Mouse (Mus musculus) brain, embryonic 18.5 days (tissue): Measurements from ENCODE around the gene Zfp433.
"Not testable (repeated sequence)": the region's sequence is repeated elsewhere in the genome, so short reads cannot be mapped to it uniquely, and the experiment has no call there.

Experiments used
- DNase-seq: peaks from one replicate; pipeline ENCODE4 v3.0.0-alpha.2; 2012; ENCODE audit warnings: low read depth, low spot score

Zfp433 gene

GRCm38 (mm10) chr10:81704531-81705301, at the start of gene Zfp433:
Zfp433 (plus strand) TSS chr10:81704825.
- DNase-seq: not testable (repeated sequence)

- no peak for DNase-seq
Observed at GRCm38 (mm10) chr10:81655178-81655577, 49.4 kb upstream of the Zfp433 start.

GRCm38 (mm10) chr10:81656174-81656573, 48.5 kb upstream of the Zfp433 start:
- DNase-seq: no peak

- DNase-seq: not testable (repeated sequence)
Observed at GRCm38 (mm10) chr10:81687114-81687513, 17.5 kb upstream of the Zfp433 start.

- DNase-seq: not testable (repeated sequence)
Observed at GRCm38 (mm10) chr10:81770506-81771403, 66.1 kb downstream of the Zfp433 start, which contains the start of gene Gm3055. Gm3055 (minus strand) TSS chr10:81771161.

- not testable (repeated sequence) for DNase-seq
Observed at GRCm38 (mm10) chr10:81771404-81771777, 66.8 kb downstream of the Zfp433 start.
